Comparison of ENCODE assay signal across 18 mouse cellular contexts in genomic region chr2:159334711-159335110, GRCm38 (mm10).
DNase-seq lines count a peak whose midpoint lies in the region; ATAC-seq and TF ChIP-seq lines count a peak whose summit lies in the region.
"Had no signal": no experiment of that assay in that cellular context is flagged by ENCODE, and none has a peak within 500 bp of the region (broad histone marks: within the 10 kb centered on the region; RNA-seq: fewer than 3 reads in every experiment).

No protein-coding gene starts in this region.

- no peak overlapping the region for H3K4me3 ChIP-seq in hindbrain, postnatal 0 days (ENCODE audit: low read length)
- H3K4me3 ChIP-seq in hindbrain, embryonic 10.5 days: no peak overlapping the region
- H3K4me3 ChIP-seq: heart, adult 2 months; hindbrain, embryonic 15.5 days; liver, embryonic 12.5 days; midbrain, embryonic 15.5 days; neural tube, embryonic 12.5 days had no signal

- no peaks in the 10 kb centered on the region for H3K4me1 ChIP-seq in hindbrain, postnatal 0 days (ENCODE audit: insufficient read depth, low read length)
- H3K4me1 ChIP-seq in hindbrain, embryonic 10.5 days (replicated peaks): no peaks in the 10 kb centered on the region
- H3K4me1 ChIP-seq: hindbrain, embryonic 15.5 days; liver, embryonic 12.5 days; midbrain, embryonic 15.5 days; neural tube, embryonic 12.5 days had no signal

- no peaks in the 10 kb centered on the region for H3K36me3 ChIP-seq in hindbrain, postnatal 0 days (ENCODE audit: insufficient read depth, low read length)
- H3K36me3 ChIP-seq in hindbrain, embryonic 10.5 days: no peaks in the 10 kb centered on the region
- H3K36me3 ChIP-seq: hindbrain, embryonic 15.5 days; liver, embryonic 12.5 days; midbrain, embryonic 15.5 days; neural tube, embryonic 12.5 days had no signal

- ATAC-seq in cerebellum, adult (ENCODE audit: insufficient number of reproducible peaks, low FRiP score, low TSS enrichment): no peak
- 0 out of 2 replicates have a peak, but pooled peaks have one; percentile 64 for ATAC-seq in hindbrain, postnatal 0 days
- ATAC-seq: liver, embryonic 12.5 days; midbrain, embryonic 15.5 days had no signal

- no peak overlapping the region for H3K4me2 ChIP-seq in hindbrain, postnatal 0 days (ENCODE audit: low read depth, low read length)
- H3K4me2 ChIP-seq: hindbrain, embryonic 15.5 days; liver, embryonic 12.5 days; midbrain, embryonic 15.5 days; neural tube, embryonic 12.5 days had no signal

- no peaks in the 10 kb centered on the region for H3K9me3 ChIP-seq in hindbrain, postnatal 0 days (ENCODE audit: low read length)
- no peaks in the 10 kb centered on the region for H3K9me3 ChIP-seq in hindbrain, embryonic 10.5 days
- H3K9me3 ChIP-seq: hindbrain, embryonic 15.5 days; liver, embryonic 12.5 days; midbrain, embryonic 15.5 days; neural tube, embryonic 12.5 days had no signal

- H3K9ac ChIP-seq in hindbrain, postnatal 0 days (replicated peaks; ENCODE audit: low read length): no peak overlapping the region
- H3K9ac ChIP-seq: hindbrain, embryonic 15.5 days; liver, embryonic 12.5 days; midbrain, embryonic 15.5 days; neural tube, embryonic 12.5 days had no signal

- H3K27me3 ChIP-seq in hindbrain, postnatal 0 days (ENCODE audit: insufficient read depth, low read length): no peaks in the 10 kb centered on the region
- no peaks in the 10 kb centered on the region for H3K27me3 ChIP-seq in hindbrain, embryonic 10.5 days (ENCODE audit: insufficient read depth, poor library complexity, severe bottlenecking)
- H3K27me3 ChIP-seq: hindbrain, embryonic 15.5 days; liver, embryonic 12.5 days; midbrain, embryonic 15.5 days; neural tube, embryonic 12.5 days had no signal

- DNase-seq in cerebellum, adult 9-10 months: peak; percentile 1
- peak; percentile 47 for DNase-seq in hindbrain, postnatal 0 days (ENCODE audit: low spot score)
- no peak for DNase-seq in hindbrain, embryonic 10.5 days (ENCODE audit: low spot score)
- peak; percentile 5 for DNase-seq in ovary, adult 18-20 months (ENCODE audit: low spot score)
- no peak for DNase-seq in ovary, postnatal 36 days (ENCODE audit: low spot score)
- peak; percentile 52 for DNase-seq in skeletal muscle tissue, adult 2 months (ENCODE audit: low read depth, low spot score)
- DNase-seq in retina, embryonic 14.5 days (ENCODE audit: low spot score): no peak
- DNase-seq: cerebellum, adult 11 months; kidney, adult 9 months; retina, postnatal 1 day; spleen, adult 18-20 months had no signal

- WGBS in hindbrain, postnatal 0 days: 59% methylated on average over 3 of the region's 3 CpGs
- WGBS in hindbrain, embryonic 10.5 days: 62% methylated on average over 3 of the region's 3 CpGs

- TF ChIP-seq CTCF in hindbrain, postnatal 0 days (IDR thresholded peaks at IDR 0.05; ENCODE audit: low read depth): no peak

- no peak overlapping the region for H3K27ac ChIP-seq in hindbrain, postnatal 0 days
- no peak overlapping the region for H3K27ac ChIP-seq in hindbrain, embryonic 10.5 days
- H3K27ac ChIP-seq: heart, adult 2 months; hindbrain, embryonic 15.5 days; liver, embryonic 12.5 days; midbrain, embryonic 15.5 days; neural tube, embryonic 12.5 days; stomach, postnatal 0 days had no signal

Comparison
In these comparisons a context has a peak if more than half of its experiments do, and no peak if none do; other contexts are left out.
1. DNase-seq: peak in cerebellum, adult 9-10 months (single experiment), hindbrain, postnatal 0 days (single experiment), ovary, adult 18-20 months (single experiment) and skeletal muscle tissue, adult 2 months (single experiment); none in hindbrain, embryonic 10.5 days (single experiment), ovary, postnatal 36 days (single experiment) and retina, embryonic 14.5 days (single experiment).